Mouse (Mus musculus) neural tube, embryonic 14.5 days (tissue): Measurements from ENCODE around the gene Zfp986. TPM values are rescaled to one million over a fixed set of nuclear protein-coding genes. Genes with fewer than 3 reads are reported as not detected.
"Not testable (repeated sequence)": the region's sequence is repeated elsewhere in the genome, so short reads cannot be mapped to it uniquely, and the experiment has no call there.

ENCODE experiments used
- ATAC-seq: fragments of 200-750 bp; cut with Nextera tagmentation; 2 replicates; pipeline ENCODE4 v1.8.0; 2017; ENCODE audit warnings: low read depth, mild to moderate bottlenecking, moderate TSS enrichment, moderate library complexity
- H3K27ac ChIP-seq: fragments of 300-500 bp; sonication (generic); 2 replicates; pipeline ENCODE4 v1.5.1; 2014; ENCODE audit warnings: low read depth, mild to moderate bottlenecking, control low read depth, low read length, moderate library complexity, mixed read lengths
- H3K27me3 ChIP-seq: fragments of 300-500 bp; sonication (generic); 2 replicates; pipeline ENCODE4 v1.6.1; 2014; ENCODE audit warnings: low read length; ENCODE audit not compliant: control insufficient read depth, insufficient read depth
- H3K36me3 ChIP-seq: fragments of 300-500 bp; sonication (generic); 2 replicates; pipeline ENCODE4 v1.6.1; 2014; ENCODE audit warnings: low read length, mixed read lengths; ENCODE audit not compliant: control insufficient read depth, insufficient read depth
- H3K4me1 ChIP-seq: fragments of 300-500 bp; sonication (generic); 2 replicates; pipeline ENCODE4 v1.6.1; 2014; ENCODE audit warnings: low read length; ENCODE audit not compliant: control insufficient read depth, insufficient read depth
- H3K4me2 ChIP-seq: fragments of 300-500 bp; sonication (generic); 2 replicates; pipeline ENCODE4 v1.6.1; 2014; ENCODE audit warnings: mild to moderate bottlenecking, low read depth, low read length, control low read depth
- H3K4me3 ChIP-seq: fragments of 300-500 bp; sonication (generic); 2 replicates; pipeline ENCODE4 v1.5.1; 2014; ENCODE audit warnings: low read depth, low read length, control low read depth, mixed read lengths
- H3K9ac ChIP-seq: fragments of 300-500 bp; sonication (generic); replicated peaks from 2 replicates; pipeline ENCODE4 v1.6.1; 2014; ENCODE audit warnings: low read depth, mild to moderate bottlenecking, control low read depth, low read length, mixed read lengths
- H3K9me3 ChIP-seq: fragments of 300-500 bp; sonication (generic); 2 replicates; pipeline ENCODE4 v1.6.1; 2016; ENCODE audit warnings: low read length; ENCODE audit not compliant: control insufficient read depth
- WGBS: fragments of 180-500 bp; shearing (Covaris S2); extraction: QIAGEN DNeasy Blood & Tissue Kit; methylation state at CpG from one replicate; pipeline ENCODE4 v1.1.7; 2014; 5-methylcytosine and 5-hydroxymethylcytosine counted together
- polyA plus RNA-seq: library from polyadenylated mRNA; unstranded; fragments of >200 nt; fragmentation: Nextera tagmentation; extraction: Ambion mirVana; gene quantifications from 2 replicates; pipeline ENCODE4 v1.2.1, GENCODE M21; 2014

Gene Zfp986
- polyA plus RNA-seq, 1 experiment from 2014 or later, result not detected

- H3K27me3 ChIP-seq, H3K27ac ChIP-seq, ATAC-seq, H3K36me3 ChIP-seq, H3K9me3 ChIP-seq, H3K4me2 ChIP-seq, H3K4me1 ChIP-seq, H3K4me3 ChIP-seq, H3K9ac ChIP-seq: not testable (repeated sequence)
- 70% methylated on average over 6 of the region's 9 CpGs for whole genome bisulfite sequencing
Measured at GRCm38 (mm10) chr4:145851421-145851820, 17.2 kb upstream of the Zfp986 start.

GRCm38 (mm10) chr4:145863872-145864271, 4.7 kb upstream of the Zfp986 start:
- H3K9me3 ChIP-seq, H3K36me3 ChIP-seq, H3K4me1 ChIP-seq, H3K9ac ChIP-seq, H3K4me2 ChIP-seq, H3K27ac ChIP-seq, H3K27me3 ChIP-seq, H3K4me3 ChIP-seq, ATAC-seq: not testable (repeated sequence)
- WGBS, result 84% methylated on average over 5 of the region's 8 CpGs

Other genes starting within 250 kb of the Zfp986 start
- not detected in 2 replicates for gene Zfp980, start 198.1 kb upstream of the Zfp986 start, polyA plus RNA-seq
- gene Zfp987, start 228.5 kb downstream of the Zfp986 start, polyA plus RNA-seq, result 0.15 and 0.21 TPM in 2 replicates